Mouse (Mus musculus) heart, postnatal 0 days (tissue): Measurements from ENCODE around the gene Nphp3. TPM values are rescaled to one million over a fixed set of nuclear protein-coding genes. Genes with fewer than 3 reads are reported as not detected.

Experiments used
- ATAC-seq: fragments of 200-750 bp; cut with Nextera tagmentation; 2 replicates; pipeline ENCODE4 v1.8.0; 2017; ENCODE audit warnings: low read depth, moderate number of reproducible peaks, moderate library complexity; ENCODE audit not compliant: insufficient read depth
- DNase-seq: peaks from one replicate; pipeline ENCODE4 v3.0.0-alpha.2; 2016; ENCODE audit warnings: low spot score
- H3K27ac ChIP-seq: fragments of 300-500 bp; sonication (generic); 2 replicates; pipeline ENCODE4 v1.5.1; 2014; ENCODE audit warnings: low read depth, mild to moderate bottlenecking
- H3K27me3 ChIP-seq: fragments of 300-500 bp; sonication (generic); 2 replicates; pipeline ENCODE4 v1.6.1; 2014; ENCODE audit warnings: low read length, mixed read lengths; ENCODE audit not compliant: control insufficient read depth, insufficient read depth
- H3K36me3 ChIP-seq: fragments of 300-500 bp; sonication (generic); replicated peaks from 2 replicates; pipeline ENCODE4 v1.6.1; 2014; ENCODE audit warnings: low read length, mixed read lengths; ENCODE audit not compliant: control insufficient read depth, insufficient read depth
- H3K4me1 ChIP-seq: fragments of 300-500 bp; sonication (generic); 2 replicates; pipeline ENCODE4 v1.6.1; 2014; ENCODE audit warnings: antibody characterized with exemption; ENCODE audit not compliant: control insufficient read depth, insufficient read depth
- H3K4me2 ChIP-seq: fragments of 300-500 bp; sonication (generic); 2 replicates; pipeline ENCODE4 v1.6.1; 2014; ENCODE audit warnings: low read depth, mild to moderate bottlenecking, low read length, moderate library complexity
- H3K4me3 ChIP-seq: fragments of 300-500 bp; sonication (generic); 2 replicates; pipeline ENCODE4 v1.5.1; 2014; ENCODE audit warnings: low read depth, low read length
- H3K9ac ChIP-seq: fragments of 300-500 bp; sonication (generic); replicated peaks from 2 replicates; pipeline ENCODE4 v1.6.1; 2014; ENCODE audit warnings: low read depth, low read length, mixed read lengths
- H3K9me3 ChIP-seq: fragments of 300-500 bp; sonication (generic); replicated peaks from 2 replicates; pipeline ENCODE4 v1.6.1; 2016; ENCODE audit warnings: low read length; ENCODE audit not compliant: control insufficient read depth
- CTCF ChIP-seq: IDR thresholded peaks from 2 replicates; pipeline ENCODE4 v1.5.1; 2016; ENCODE audit warnings: antibody characterized with exemption, control low read depth, low read depth
- EP300 ChIP-seq: IDR thresholded peaks from 2 replicates; pipeline ENCODE4 v1.6.1; 2016; ENCODE audit warnings: antibody characterized with exemption, low read depth
- WGBS: fragments of 180-500 bp; shearing (Covaris S2); extraction: QIAGEN DNeasy Blood & Tissue Kit; methylation state at CpG from one replicate; pipeline ENCODE4 v1.1.7; 2014; 5-methylcytosine and 5-hydroxymethylcytosine counted together
- polyA plus RNA-seq: library from polyadenylated mRNA; unstranded; fragments of >200 nt; fragmentation: Nextera tagmentation; extraction: Ambion mirVana; gene quantifications from 2 replicates; pipeline ENCODE4 v1.2.1, GENCODE M21; 2015
- total RNA-seq: library from RNA; depleted of rRNA; stranded (reverse); fragments of >200 nt; gene quantifications from 2 replicates; pipeline ENCODE4 v1.2.3, GENCODE M21; 2014; ENCODE audit warnings: low replicate concordance; rRNA removed

Gene Nphp3
- total RNA-seq (7.7 and 9.8 TPM in 2 replicates), polyA plus RNA-seq (1.7 and 2.0 TPM in 2 replicates)

- ATAC-seq (peak; percentile 98), DNase-seq (peak; percentile 100)
- 0 out of 2 replicates have a peak, but pooled peaks cover under 1% of the 10 kb centered on the region for H3K27me3 ChIP-seq
- H3K4me3 ChIP-seq: peak within 1 kb of the TSS; percentile 70
- H3K9me3 ChIP-seq: no peaks in the 10 kb centered on the region
- H3K27ac ChIP-seq: peak within 1 kb of the TSS; percentile 89
- WGBS: under 1% methylated on average over 54 of the region's 55 CpGs
- H3K36me3 ChIP-seq: 0 out of 2 replicates have a peak, but pooled peaks cover 9% of the 10 kb centered on the region
- peak within 1 kb of the TSS; percentile 81 for H3K4me2 ChIP-seq
- peaks cover 17% of the 10 kb centered on the region; the same call in 1 of the 2 replicates for H3K4me1 ChIP-seq
- peak within 1 kb of the TSS; percentile 79 for H3K9ac ChIP-seq
- TF ChIP-seq EP300 (no peak), CTCF (peak; percentile 15; the same call in 1 of the 2 replicates)
Measured at GRCm38 (mm10) chr9:104001921-104002859, at the start of gene Nphp3. Gene Nphp3 (plus strand): TSS chr9:104002544.

- TF ChIP-seq EP300 (no peak), CTCF (no peak)
- WGBS: 82% methylated on average over 6 of the region's 6 CpGs
- no peak overlapping the region for H3K4me3 ChIP-seq
- no peaks in the 10 kb centered on the region for H3K9me3 ChIP-seq
- no peaks in the 10 kb centered on the region for H3K36me3 ChIP-seq
- H3K27ac ChIP-seq: no peak overlapping the region
- H3K9ac ChIP-seq: no peak overlapping the region
- ATAC-seq: no peak
- no peaks in the 10 kb centered on the region for H3K27me3 ChIP-seq
- DNase-seq: no peak
- H3K4me1 ChIP-seq: no peaks in the 10 kb centered on the region
- no peak overlapping the region for H3K4me2 ChIP-seq
Measured at GRCm38 (mm10) chr9:103958722-103959121, 43.6 kb upstream of the Nphp3 start.

DNA sequence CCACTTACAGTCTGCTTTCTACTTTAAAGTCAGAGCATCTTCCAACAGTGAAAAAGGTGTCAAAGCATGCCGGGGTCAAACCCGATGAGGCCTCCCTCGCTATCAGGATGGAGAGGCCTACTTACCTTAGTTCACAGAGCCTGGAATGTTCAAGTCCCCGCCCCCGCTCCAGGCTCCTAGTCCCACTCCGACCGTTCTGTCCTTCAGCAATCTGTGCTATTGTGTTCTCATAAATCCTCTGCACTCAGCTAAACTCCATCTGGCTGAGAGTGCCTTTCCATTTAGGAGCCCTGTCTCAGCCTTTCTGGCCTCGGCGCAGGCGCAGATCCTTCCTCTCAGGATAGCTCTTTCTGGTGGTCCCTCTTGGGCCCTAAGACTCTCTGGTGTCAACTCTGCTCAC is 42.4 kb upstream of the Nphp3 start:
- Histone ChIP-seq H3K27me3 (no peaks in the 10 kb centered on the region), H3K27ac (no peak overlapping the region), H3K9me3 (no peaks in the 10 kb centered on the region), H3K4me1 (no peaks in the 10 kb centered on the region), H3K9ac (no peak overlapping the region), H3K4me2 (no peak overlapping the region), H3K4me3 (no peak overlapping the region), H3K36me3 (no peaks in the 10 kb centered on the region)
- ATAC-seq (no peak), DNase-seq (no peak)
- WGBS: 54% methylated on average over 10 of the region's 10 CpGs
- no peak for TF ChIP-seq CTCF
- TF ChIP-seq EP300: no peak

- Histone ChIP-seq H3K4me1 (peaks cover 8% of the 10 kb centered on the region; the same call in 1 of the 2 replicates), H3K27me3 (0 out of 2 replicates have a peak, but pooled peaks cover 3% of the 10 kb centered on the region), H3K36me3 (no peaks in the 10 kb centered on the region), H3K9ac (no peak overlapping the region), H3K27ac (no peak overlapping the region), H3K4me2 (no peak overlapping the region), H3K4me3 (no peak overlapping the region), H3K9me3 (no peaks in the 10 kb centered on the region)
- TF ChIP-seq EP300 (no peak), CTCF (peak; percentile 59)
- DNase-seq: peak; percentile 74
- ATAC-seq: no peak
- 3% methylated on average over 2 of the region's 2 CpGs for WGBS
Measured at GRCm38 (mm10) chr9:103996496-103996895, 5.8 kb upstream of the Nphp3 start.

- Histone ChIP-seq H3K4me3 (no peak overlapping the region), H3K4me2 (no peak overlapping the region), H3K9me3 (no peaks in the 10 kb centered on the region), H3K9ac (no peak overlapping the region), H3K27me3 (0 out of 2 replicates have a peak, but pooled peaks cover 3% of the 10 kb centered on the region), H3K27ac (no peak overlapping the region), H3K4me1 (peaks cover 17% of the 10 kb centered on the region; the same call in 1 of the 2 replicates), H3K36me3 (0 out of 2 replicates have a peak, but pooled peaks cover 4% of the 10 kb centered on the region)
- ATAC-seq: no peak
- TF ChIP-seq EP300 (no peak), CTCF (no peak)
- 12% methylated on average over 3 of the region's 3 CpGs for WGBS
- DNase-seq: no peak
Measured at GRCm38 (mm10) chr9:104000601-104001000, 1.7 kb upstream of the Nphp3 start.
